Mouse (Mus musculus) intestine, embryonic 16.5 days (tissue): ENCODE data around the gene Herc6. TPM values are rescaled to one million over a fixed set of nuclear protein-coding genes. Genes with fewer than 3 reads are reported as not detected.

Source experiments
- ATAC-seq: fragments of 200-750 bp; cut with Nextera tagmentation; 2 replicates; pipeline ENCODE4 v1.8.0; 2017; ENCODE audit warnings: moderate TSS enrichment, moderate library complexity
- H3K27ac ChIP-seq: fragments of 300-500 bp; sonication (generic); 2 replicates; pipeline ENCODE4 v1.5.1; 2014; ENCODE audit warnings: mild to moderate bottlenecking, low read length
- H3K27me3 ChIP-seq: fragments of 300-500 bp; sonication (generic); replicated peaks from 2 replicates; pipeline ENCODE4 v1.6.1; 2014; ENCODE audit warnings: low read length, control low read depth, mixed read lengths; ENCODE audit not compliant: control insufficient read depth, insufficient read depth
- H3K36me3 ChIP-seq: fragments of 300-500 bp; sonication (generic); 2 replicates; pipeline ENCODE4 v1.6.1; 2014; ENCODE audit warnings: low read length, control low read depth; ENCODE audit not compliant: control insufficient read depth, insufficient read depth
- H3K4me1 ChIP-seq: fragments of 300-500 bp; sonication (generic); 2 replicates; pipeline ENCODE4 v1.6.1; 2014; ENCODE audit warnings: low read length, control low read depth, mixed read lengths; ENCODE audit not compliant: control insufficient read depth, insufficient read depth
- H3K4me2 ChIP-seq: fragments of 300-500 bp; sonication (generic); 2 replicates; pipeline ENCODE4 v1.6.1; 2014; ENCODE audit warnings: low read depth, low read length, control low read depth
- H3K4me3 ChIP-seq: fragments of 300-500 bp; sonication (generic); 2 replicates; pipeline ENCODE4 v1.5.1; 2014; ENCODE audit warnings: mild to moderate bottlenecking, low read length
- H3K9ac ChIP-seq: fragments of 300-500 bp; sonication (generic); 2 replicates; pipeline ENCODE4 v1.6.1; 2014; ENCODE audit warnings: low read depth, low read length
- H3K9me3 ChIP-seq: fragments of 300-500 bp; sonication (generic); 2 replicates; pipeline ENCODE4 v1.6.1; 2016; ENCODE audit warnings: low read length, control low read depth; ENCODE audit not compliant: control insufficient read depth
- WGBS: fragments of 180-500 bp; shearing (Covaris S2); extraction: QIAGEN DNeasy Blood & Tissue Kit; methylation state at CpG from one replicate; pipeline ENCODE4 v1.1.7; 2014; 5-methylcytosine and 5-hydroxymethylcytosine counted together
- polyA plus RNA-seq: library from polyadenylated mRNA; unstranded; fragments of >200 nt; fragmentation: Nextera tagmentation; extraction: Ambion mirVana; gene quantifications from 2 replicates; pipeline ENCODE4 v1.2.1, GENCODE M21; 2015

Herc6 gene
- polyA plus RNA-seq, 1 experiment from 2014 or later, result 1.2 TPM

GRCm38 (mm10) chr6:57639531-57639930 lies 58.7 kb downstream of the Herc6 start:
- no peaks in the 10 kb centered on the region for H3K27me3 ChIP-seq
- 66% methylated on average over 1 of the region's 1 CpGs for WGBS
- H3K9ac ChIP-seq, result no peak overlapping the region
- no peak overlapping the region for H3K4me2 ChIP-seq
- no peaks in the 10 kb centered on the region for H3K36me3 ChIP-seq
- no peak overlapping the region for H3K4me3 ChIP-seq
- H3K27ac ChIP-seq, result no peak overlapping the region
- H3K4me1 ChIP-seq, result no peaks in the 10 kb centered on the region
- no peak for ATAC-seq
- H3K9me3 ChIP-seq, result no peaks in the 10 kb centered on the region

- Histone ChIP-seq H3K27ac (no peak overlapping the region), H3K4me3 (no peak overlapping the region), H3K27me3 (no peaks in the 10 kb centered on the region), H3K4me2 (no peak overlapping the region), H3K9ac (no peak overlapping the region), H3K36me3 (no peaks in the 10 kb centered on the region), H3K9me3 (no peaks in the 10 kb centered on the region), H3K4me1 (no peaks in the 10 kb centered on the region)
- WGBS, result 32% methylated on average over 4 of the region's 4 CpGs
- ATAC-seq, result peak; percentile 77
Measured at GRCm38 (mm10) chr6:57641789-57642188, 61.0 kb downstream of the Herc6 start.

- Histone ChIP-seq H3K9me3 (no peaks in the 10 kb centered on the region), H3K4me1 (no peaks in the 10 kb centered on the region), H3K27ac (no peak overlapping the region), H3K27me3 (no peaks in the 10 kb centered on the region), H3K9ac (no peak overlapping the region), H3K4me2 (no peak overlapping the region), H3K36me3 (no peaks in the 10 kb centered on the region), H3K4me3 (no peak overlapping the region)
- 55% methylated on average over 1 of the region's 1 CpGs for WGBS
- ATAC-seq, result no peak
Measured at GRCm38 (mm10) chr6:57647256-57647655, 66.5 kb downstream of the Herc6 start.

GRCm38 (mm10) chr6:57661295-57661694 lies 80.5 kb downstream of the Herc6 start:
- Histone ChIP-seq H3K4me2 (no peak overlapping the region), H3K4me3 (no peak overlapping the region), H3K27ac (no peak overlapping the region), H3K9me3 (no peaks in the 10 kb centered on the region), H3K27me3 (no peaks in the 10 kb centered on the region), H3K9ac (no peak overlapping the region), H3K4me1 (no peaks in the 10 kb centered on the region), H3K36me3 (no peaks in the 10 kb centered on the region)
- WGBS, result 79% methylated on average over 4 of the region's 4 CpGs
- ATAC-seq, result no peak

GRCm38 (mm10) chr6:57684156-57684555 lies 103.4 kb downstream of the Herc6 start:
- no peak overlapping the region for H3K27ac ChIP-seq
- 95% methylated on average over 1 of the region's 1 CpGs for WGBS
- no peak overlapping the region for H3K9ac ChIP-seq
- no peaks in the 10 kb centered on the region for H3K27me3 ChIP-seq
- no peaks in the 10 kb centered on the region for H3K4me1 ChIP-seq
- H3K4me2 ChIP-seq, result no peak overlapping the region
- H3K9me3 ChIP-seq, result peaks cover 3% of the 10 kb centered on the region; the same call in 1 of the 2 replicates
- H3K36me3 ChIP-seq, result peaks cover 7% of the 10 kb centered on the region; the same call in 1 of the 2 replicates
- H3K4me3 ChIP-seq, result no peak overlapping the region
- no peak for ATAC-seq

GRCm38 (mm10) chr6:57691467-57692261 lies 110.9 kb downstream of the Herc6 start, which contains the start of gene Pyurf:
Gene Pyurf (minus strand): TSS chr6:57692078.
- H3K9me3 ChIP-seq, result no peaks in the 10 kb centered on the region
- peak; percentile 99 for ATAC-seq
- no peaks in the 10 kb centered on the region for H3K27me3 ChIP-seq
- H3K9ac ChIP-seq, result peak within 1 kb of the TSS; percentile 93
- peak within 1 kb of the TSS; percentile 99 for H3K27ac ChIP-seq
- H3K4me3 ChIP-seq, result peak within 1 kb of the TSS; percentile 84
- under 1% methylated on average over 52 of the region's 52 CpGs for WGBS
- peak within 1 kb of the TSS; percentile 83 for H3K4me2 ChIP-seq
- peaks cover 6% of the 10 kb centered on the region; the same call in 1 of the 2 replicates for H3K36me3 ChIP-seq
- peaks cover 4% of the 10 kb centered on the region for H3K4me1 ChIP-seq

GRCm38 (mm10) chr6:57693116-57693515 lies 112.3 kb downstream of the Herc6 start:
- Histone ChIP-seq H3K4me3 (no peak overlapping the region), H3K27me3 (no peaks in the 10 kb centered on the region), H3K4me2 (no peak overlapping the region), H3K9ac (no peak overlapping the region), H3K4me1 (peaks cover 4% of the 10 kb centered on the region), H3K9me3 (no peaks in the 10 kb centered on the region), H3K27ac (no peak overlapping the region), H3K36me3 (peaks cover 3% of the 10 kb centered on the region; the same call in 1 of the 2 replicates)
- 75% methylated on average over 3 of the region's 3 CpGs for WGBS
- ATAC-seq, result no peak

- no peak overlapping the region for H3K4me3 ChIP-seq
- WGBS, result 71% methylated on average over 4 of the region's 4 CpGs
Measured at GRCm38 (mm10) chr6:57701686-57702085, 120.9 kb downstream of the Herc6 start.

GRCm38 (mm10) chr6:57702376-57702742 lies 121.6 kb downstream of the Herc6 start, which contains the start of gene Lancl2:
Gene Lancl2 (plus strand): TSS chr6:57702540.
- Histone ChIP-seq H3K9me3 (no peaks in the 10 kb centered on the region), H3K4me1 (no peaks in the 10 kb centered on the region), H3K9ac (peak within 1 kb of the TSS; percentile 91), H3K4me2 (peak within 1 kb of the TSS; percentile 80), H3K36me3 (no peaks in the 10 kb centered on the region), H3K27ac (peak within 1 kb of the TSS; percentile 97), H3K4me3 (peak within 1 kb of the TSS; percentile 88), H3K27me3 (no peaks in the 10 kb centered on the region)
- WGBS, result 0% methylated on average over 10 of the region's 10 CpGs
- peak; percentile 29 for ATAC-seq

More at GRCm38 (mm10) chr6:57701686-57702085, 120.9 kb downstream of the Herc6 start:
- no peaks in the 10 kb centered on the region for H3K4me1 ChIP-seq
- no peaks in the 10 kb centered on the region for H3K9me3 ChIP-seq
- no peak overlapping the region for H3K9ac ChIP-seq
- no peak overlapping the region for H3K27ac ChIP-seq
- ATAC-seq, result no peak
- no peak overlapping the region for H3K4me2 ChIP-seq
- no peaks in the 10 kb centered on the region for H3K27me3 ChIP-seq
- no peaks in the 10 kb centered on the region for H3K36me3 ChIP-seq
